Mouse (Mus musculus): ENCODE measurements around the gene Amh. TPM values are rescaled to one million over a fixed set of nuclear protein-coding genes. Genes with fewer than 3 reads are reported as not detected.
"Not testable (repeated sequence)": the region's sequence is repeated elsewhere in the genome, so short reads cannot be mapped to it uniquely, and the experiment has no call there.

The Amh gene
- total RNA-seq, 2 experiments from 2014 or later = 2.4 to 2.9 TPM

GRCm38 (mm10) chr10:80826151-80827062, 21.4 kb downstream of the Amh start, which contains the start of gene Oaz1:
Gene Oaz1, plus strand, starts transcription at chr10:80826656.
- DNase-seq (ENCODE audit: low spot score in 2 of 2) = peak; percentile 99 to 100

GRCm38 (mm10) chr10:80827063-80827869, 22.2 kb downstream of the Amh start:
- DNase-seq (ENCODE audit: low spot score in 2 of 2) = no peak

GRCm38 (mm10) chr10:80827870-80828420, 22.9 kb downstream of the Amh start:
- no peak for DNase-seq (ENCODE audit: low spot score in 2 of 2)

- DNase-seq (ENCODE audit: low spot score in 2 of 2) = not testable (repeated sequence)
Measured at GRCm38 (mm10) chr10:80828587-80828986, 23.5 kb downstream of the Amh start.

GRCm38 (mm10) chr10:80829359-80830278, 24.6 kb downstream of the Amh start:
- DNase-seq (ENCODE audit: low spot score in 2 of 2) = no peak

GRCm38 (mm10) chr10:80831136-80831535, 26.1 kb downstream of the Amh start:
- DNase-seq (ENCODE audit: low spot score in 2 of 2) = no peak

GRCm38 (mm10) chr10:80832818-80833217, 27.8 kb downstream of the Amh start:
- no peak for DNase-seq (ENCODE audit: low spot score in 2 of 2)

- DNase-seq (ENCODE audit: low spot score in 2 of 2) = no peak
Measured at GRCm38 (mm10) chr10:80835617-80836016, 30.6 kb downstream of the Amh start.

GRCm38 (mm10) chr10:80836949-80837379, 31.9 kb downstream of the Amh start:
- DNase-seq (ENCODE audit: low spot score in 2 of 2) = no peak

- no peak for DNase-seq (ENCODE audit: low spot score in 2 of 2)
Measured at GRCm38 (mm10) chr10:80837827-80838226, 32.8 kb downstream of the Amh start.

GRCm38 (mm10) chr10:80838346-80838912, 33.4 kb downstream of the Amh start:
- no peak for DNase-seq (ENCODE audit: low spot score in 2 of 2)

- DNase-seq (ENCODE audit: low spot score in 2 of 2) = no peak
Measured at GRCm38 (mm10) chr10:80839848-80840247, 34.8 kb downstream of the Amh start.

- no peak for DNase-seq (ENCODE audit: low spot score in 2 of 2)
Measured at GRCm38 (mm10) chr10:80841685-80842084, 36.6 kb downstream of the Amh start.

- no peak for DNase-seq (ENCODE audit: low spot score in 2 of 2)
Measured at GRCm38 (mm10) chr10:80842334-80842733, 37.3 kb downstream of the Amh start.

GRCm38 (mm10) chr10:80843087-80843930, 38.3 kb downstream of the Amh start:
- no peak for DNase-seq (ENCODE audit: low spot score in 2 of 2)

GRCm38 (mm10) chr10:80843931-80844547, 39.0 kb downstream of the Amh start, which contains the start of gene Lingo3:
Gene Lingo3, minus strand, starts transcription at chr10:80844039.
- peak; percentile 60 to 63 for DNase-seq (ENCODE audit: low spot score in 2 of 2)

GRCm38 (mm10) chr10:80845055-80845693, 40.1 kb downstream of the Amh start:
- DNase-seq (ENCODE audit: low spot score in 2 of 2) = no peak

GRCm38 (mm10) chr10:80845732-80846131, 40.7 kb downstream of the Amh start:
- DNase-seq (ENCODE audit: low spot score in 2 of 2) = no peak
